Mouse (Mus musculus) megakaryocyte, embryonic 14.5 days (primary cell): ENCODE data around the gene Adgb. TPM values are rescaled to one million over a fixed set of nuclear protein-coding genes. Genes with fewer than 3 reads are reported as not detected.

Experiments
- H3K27me3 ChIP-seq: replicated peaks from 2 replicates; pipeline ENCODE3; 2012; ENCODE audit warnings: inconsistent platforms
- H3K36me3 ChIP-seq: replicated peaks from 2 replicates; pipeline ENCODE3; 2012; ENCODE audit warnings: low read length, inconsistent platforms, mixed read lengths
- H3K4me1 ChIP-seq: 2 replicates; pipeline ENCODE4 v1.6.1; 2012; ENCODE audit warnings: inconsistent platforms
- H3K4me3 ChIP-seq: replicated peaks from 2 replicates; pipeline ENCODE3; 2012; ENCODE audit warnings: moderate library complexity, mild to moderate bottlenecking, inconsistent platforms
- H3K9me3 ChIP-seq: 2 replicates; pipeline ENCODE4 v1.6.1; 2012; ENCODE audit warnings: inconsistent platforms
- FLI1 ChIP-seq: IDR thresholded peaks from 2 replicates; pipeline ENCODE4 v1.6.1; 2012; ENCODE audit warnings: low read length, inconsistent platforms, mixed read lengths
- GATA1 ChIP-seq: IDR thresholded peaks from 3 replicates; pipeline ENCODE4 v1.6.1; 2012; ENCODE audit warnings: mixed read lengths, low read length, inconsistent platforms, borderline replicate concordance
- polyA plus RNA-seq: library from polyadenylated mRNA; stranded (reverse); fragments of >175 nt; gene quantifications from 2 replicates; pipeline ENCODE4 v1.2.3, GENCODE M21; 2012; ENCODE audit warnings: low replicate concordance; ENCODE audit not compliant: insufficient read depth

The Adgb gene
- polyA plus RNA-seq, 1 experiment: 0.13 TPM

DNA sequence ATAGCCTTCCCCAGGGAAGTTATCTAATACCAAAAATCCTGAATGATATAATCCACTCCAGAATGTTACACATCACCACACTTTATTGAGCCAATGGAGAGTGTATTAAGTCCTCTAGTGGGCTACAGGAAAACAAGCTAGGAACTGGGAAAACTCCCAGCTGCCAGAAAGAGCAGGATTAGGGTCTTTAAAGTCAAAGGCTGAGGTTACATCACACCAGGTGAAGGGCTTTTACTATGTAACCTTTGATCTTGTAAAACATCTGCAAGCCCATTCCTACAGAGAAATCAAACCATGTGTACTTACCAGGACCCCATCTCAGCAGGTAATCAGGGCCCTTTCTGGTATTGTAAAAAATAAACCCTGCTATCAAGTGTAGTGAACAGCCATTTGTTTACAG lies 28.6 kb downstream of the Adgb start:
- H3K4me3 ChIP-seq: no peak overlapping the region
- no peaks in the 10 kb centered on the region for H3K27me3 ChIP-seq
- TF ChIP-seq FLI1: no peak
- TF ChIP-seq GATA1: no peak
- H3K36me3 ChIP-seq: no peaks in the 10 kb centered on the region
- no peaks in the 10 kb centered on the region for H3K4me1 ChIP-seq
- H3K9me3 ChIP-seq: peaks cover 13% of the 10 kb centered on the region

DNA sequence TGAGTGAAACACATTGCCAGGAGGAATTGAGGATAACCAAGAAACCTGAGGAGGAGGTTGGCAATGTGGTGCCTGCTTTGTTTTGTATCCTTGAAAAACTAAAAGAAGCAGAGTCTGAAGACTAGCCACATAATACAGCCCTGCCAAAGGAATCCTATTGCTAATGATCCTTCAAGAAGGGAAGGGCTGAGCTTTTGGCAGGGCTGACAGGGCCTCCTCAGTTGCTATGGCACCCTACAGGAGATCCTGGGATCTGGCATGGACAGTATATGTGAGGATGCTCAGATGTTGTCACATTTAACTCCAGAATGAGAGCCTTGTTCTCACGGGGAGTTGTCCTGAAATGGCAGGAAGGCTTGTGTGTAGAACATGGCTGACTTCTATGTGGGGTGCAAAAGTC lies 37.1 kb downstream of the Adgb start:
- H3K27me3 ChIP-seq: peaks cover 1% of the 10 kb centered on the region
- H3K4me1 ChIP-seq: no peaks in the 10 kb centered on the region
- H3K4me3 ChIP-seq: no peak overlapping the region
- H3K36me3 ChIP-seq: no peaks in the 10 kb centered on the region
- TF ChIP-seq GATA1 (no peak), FLI1 (no peak)
- peaks cover 16% of the 10 kb centered on the region for H3K9me3 ChIP-seq

DNA sequence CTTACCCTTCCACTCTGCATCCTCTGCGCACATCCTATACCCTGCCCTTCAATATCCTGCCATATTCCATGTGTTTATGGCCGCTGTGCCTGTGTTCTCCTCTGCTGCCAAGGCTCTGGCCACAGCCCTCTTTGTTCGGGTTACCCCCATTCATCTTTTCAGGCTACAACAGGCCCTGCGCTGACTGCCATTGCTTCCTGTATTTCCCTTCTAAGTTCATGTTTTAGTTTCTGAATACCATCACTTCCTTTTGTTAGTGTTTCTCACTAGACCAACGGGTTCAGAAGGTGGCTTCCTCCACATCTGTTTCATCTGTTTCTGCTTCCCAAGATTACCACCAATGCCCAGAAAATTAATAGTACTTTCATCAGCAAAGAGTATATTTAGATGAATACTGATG lies 42.5 kb downstream of the Adgb start:
- TF ChIP-seq GATA1: no peak
- no peak for TF ChIP-seq FLI1
- Histone ChIP-seq H3K4me3 (peak overlapping the region; percentile 48), H3K4me1 (peaks cover 8% of the 10 kb centered on the region), H3K9me3 (no peaks in the 10 kb centered on the region), H3K27me3 (peaks cover 1% of the 10 kb centered on the region), H3K36me3 (no peaks in the 10 kb centered on the region)

DNA sequence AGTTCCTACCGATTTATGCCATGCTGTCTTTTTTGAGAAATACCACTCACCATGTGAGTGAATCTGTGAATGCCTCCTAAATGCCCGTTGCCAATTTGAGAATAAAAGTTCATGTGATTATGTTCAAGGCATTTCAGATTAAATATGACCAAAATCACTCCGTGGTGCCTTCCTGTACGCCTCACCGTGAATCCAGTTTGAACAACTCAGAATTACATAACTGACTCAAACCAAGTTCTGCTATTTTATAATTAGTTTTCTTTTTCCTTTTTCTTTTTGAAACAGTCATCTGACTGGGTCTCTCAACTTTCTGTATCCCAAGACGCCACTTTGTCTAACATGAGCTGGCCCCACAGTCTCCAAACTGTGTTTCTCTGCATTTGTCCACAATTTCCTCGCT lies 43.1 kb downstream of the Adgb start:
- Histone ChIP-seq H3K9me3 (no peaks in the 10 kb centered on the region), H3K36me3 (no peaks in the 10 kb centered on the region), H3K4me3 (no peak overlapping the region), H3K4me1 (peaks cover 8% of the 10 kb centered on the region), H3K27me3 (peaks cover 1% of the 10 kb centered on the region)
- TF ChIP-seq GATA1 (no peak), FLI1 (no peak)

DNA sequence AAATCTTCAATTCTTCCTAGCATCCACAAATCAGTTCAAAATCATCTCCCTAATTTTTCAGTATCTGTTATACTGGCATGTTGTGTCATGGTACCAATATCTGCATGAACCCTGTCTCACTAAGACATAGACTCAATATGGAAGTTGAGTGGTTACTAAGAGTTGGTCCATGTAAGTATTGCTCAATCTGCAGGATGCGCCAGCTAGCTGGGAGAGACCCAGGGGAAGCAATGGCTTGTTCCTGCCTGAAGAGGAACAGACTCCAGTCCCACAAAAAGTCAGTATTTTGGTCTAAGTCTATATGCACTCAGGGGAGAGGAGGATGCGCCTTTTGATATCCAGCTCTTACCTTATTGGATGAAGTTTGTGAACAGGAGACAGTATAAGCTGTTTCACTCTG lies 47.7 kb downstream of the Adgb start:
- Histone ChIP-seq H3K4me3 (no peak overlapping the region), H3K27me3 (no peaks in the 10 kb centered on the region), H3K9me3 (no peaks in the 10 kb centered on the region), H3K4me1 (peaks cover 5% of the 10 kb centered on the region), H3K36me3 (no peaks in the 10 kb centered on the region)
- TF ChIP-seq GATA1 (no peak), FLI1 (no peak)

DNA sequence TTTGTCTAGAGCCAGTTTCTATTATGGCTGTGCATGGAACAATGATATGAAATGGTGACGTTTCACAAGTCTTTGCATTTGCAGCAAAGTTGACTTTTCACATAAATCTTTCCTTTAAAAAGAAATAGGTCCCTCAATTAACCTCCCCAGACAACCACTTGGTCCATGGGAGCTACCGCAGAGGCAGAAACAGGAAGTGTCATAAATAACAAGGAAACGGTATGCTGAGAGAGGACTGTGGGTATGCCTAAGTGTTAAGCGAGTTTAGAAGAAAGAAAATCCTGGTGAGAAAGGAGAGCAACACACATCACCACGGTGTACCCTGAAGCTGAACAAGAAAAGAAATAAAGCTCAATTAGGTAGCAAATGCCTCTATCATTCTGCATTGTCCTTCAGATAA lies 61.1 kb downstream of the Adgb start:
- Histone ChIP-seq H3K9me3 (no peaks in the 10 kb centered on the region), H3K4me1 (peaks cover 44% of the 10 kb centered on the region)
- TF ChIP-seq FLI1: no peak
- no peak for TF ChIP-seq GATA1

DNA sequence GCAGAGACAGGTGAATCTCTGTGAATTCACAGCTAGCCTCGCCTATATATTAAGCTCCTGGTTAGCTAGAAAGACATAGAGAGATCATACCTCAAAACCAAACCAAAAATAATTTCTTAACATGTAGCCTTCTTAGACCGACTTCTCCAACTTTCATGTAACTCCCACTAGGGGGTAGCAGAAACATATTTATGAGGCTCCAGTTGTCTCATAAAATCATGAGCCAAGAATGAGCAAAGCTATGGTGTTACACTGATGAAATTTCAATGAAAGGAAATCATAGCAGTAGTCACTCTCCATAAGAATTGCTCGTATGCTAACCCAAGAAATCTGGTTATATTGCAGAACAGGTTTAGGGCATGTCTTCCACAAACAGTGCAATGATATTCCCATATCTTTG lies 64.0 kb downstream of the Adgb start:
- Histone ChIP-seq H3K36me3 (no peaks in the 10 kb centered on the region), H3K9me3 (no peaks in the 10 kb centered on the region), H3K4me3 (no peak overlapping the region), H3K27me3 (no peaks in the 10 kb centered on the region), H3K4me1 (peaks cover 52% of the 10 kb centered on the region)
- TF ChIP-seq GATA1: no peak
- TF ChIP-seq FLI1: no peak

More for the DNA sequence above, 61.1 kb downstream of the Adgb start:
- no peak overlapping the region for H3K4me3 ChIP-seq
- no peaks in the 10 kb centered on the region for H3K27me3 ChIP-seq
- H3K36me3 ChIP-seq: no peaks in the 10 kb centered on the region

DNA sequence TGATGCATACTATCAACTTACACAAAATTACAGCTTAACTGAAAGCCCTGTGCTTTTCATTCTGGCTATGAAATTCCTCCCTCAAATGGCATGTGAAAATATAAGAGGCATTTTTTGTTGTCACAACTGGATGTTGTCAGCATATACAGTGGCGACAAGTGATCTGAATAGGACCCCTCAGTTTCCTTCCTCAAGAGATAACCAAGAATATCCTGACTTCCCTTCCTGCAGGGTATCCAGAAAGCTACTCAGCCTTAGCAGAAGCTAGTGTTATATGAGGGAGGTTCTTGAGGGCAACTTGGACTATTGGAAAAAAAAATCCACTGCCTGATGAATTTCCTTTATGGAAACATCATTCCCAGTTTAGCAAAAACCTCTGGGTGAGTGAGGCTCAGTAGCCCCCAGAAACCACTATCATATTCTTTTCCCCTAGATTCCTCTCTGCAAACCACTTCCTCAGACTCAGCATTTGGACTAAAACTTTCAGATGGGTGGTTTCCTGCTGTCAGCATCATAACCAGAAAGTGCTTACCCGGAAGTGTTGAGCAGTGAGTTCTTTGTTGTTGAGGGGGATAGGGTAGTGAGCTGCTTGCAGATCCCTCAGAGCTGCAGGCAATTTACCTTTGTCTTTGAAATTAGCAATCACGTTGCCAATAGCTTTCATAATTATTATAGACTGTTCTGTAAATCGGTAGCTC lies 76.2 kb downstream of the Adgb start:
- Histone ChIP-seq H3K36me3 (no peaks in the 10 kb centered on the region), H3K4me1 (peaks cover 82% of the 10 kb centered on the region), H3K27me3 (no peaks in the 10 kb centered on the region), H3K9me3 (no peaks in the 10 kb centered on the region), H3K4me3 (peak overlapping the region; percentile 50)
- TF ChIP-seq GATA1 (no peak), FLI1 (no peak)

DNA sequence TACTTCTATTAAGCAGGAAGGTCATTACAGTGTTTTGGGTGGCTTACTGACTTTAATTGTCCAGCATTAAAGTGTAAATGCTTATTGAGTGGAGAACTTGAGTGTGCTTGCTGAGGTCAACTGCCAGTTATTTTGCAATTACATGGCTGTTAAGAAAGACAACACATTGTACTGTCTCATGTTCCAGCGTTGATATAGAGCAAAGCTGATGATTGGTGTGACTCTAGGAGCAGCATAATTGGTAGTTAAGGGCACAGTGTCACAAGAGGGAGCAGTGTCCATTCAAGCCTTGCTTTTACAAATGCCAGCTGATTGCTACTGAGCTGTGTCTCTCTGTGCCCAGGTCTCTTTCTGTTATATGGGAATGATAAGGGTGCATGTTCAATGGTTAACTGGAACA lies 97.5 kb downstream of the Adgb start:
- no peaks in the 10 kb centered on the region for H3K9me3 ChIP-seq
- TF ChIP-seq GATA1 (no peak), FLI1 (no peak)
- H3K4me1 ChIP-seq: peaks cover 19% of the 10 kb centered on the region
- no peak overlapping the region for H3K4me3 ChIP-seq
- H3K36me3 ChIP-seq: peaks cover 3% of the 10 kb centered on the region
- H3K27me3 ChIP-seq: no peaks in the 10 kb centered on the region

DNA sequence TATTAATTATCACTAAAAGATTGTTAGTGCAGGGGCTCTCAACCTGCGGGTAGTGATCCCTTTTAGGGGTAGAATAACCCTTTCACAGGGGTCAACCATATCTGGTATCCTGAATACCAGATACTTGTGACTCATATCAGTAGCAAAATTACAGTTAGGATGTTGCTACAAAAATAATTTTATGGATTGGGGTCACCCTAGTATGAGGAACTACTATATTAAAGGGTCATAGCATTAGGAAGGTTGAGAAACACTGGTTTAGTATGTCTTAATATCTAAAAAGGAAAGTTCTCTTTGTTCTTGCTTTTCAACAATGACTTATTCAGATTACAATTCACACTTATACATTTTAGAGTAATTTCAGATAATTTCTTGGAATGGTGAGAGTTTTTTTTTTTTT lies 108.1 kb downstream of the Adgb start:
- Histone ChIP-seq H3K4me3 (no peak overlapping the region), H3K9me3 (no peaks in the 10 kb centered on the region), H3K27me3 (no peaks in the 10 kb centered on the region), H3K36me3 (peaks cover 6% of the 10 kb centered on the region), H3K4me1 (peaks cover 14% of the 10 kb centered on the region)
- no peak for TF ChIP-seq GATA1
- no peak for TF ChIP-seq FLI1
